Mouse (Mus musculus): Measurements from ENCODE around the gene Agpat1. TPM values are rescaled to one million over a fixed set of nuclear protein-coding genes. Genes with fewer than 3 reads are reported as not detected.

Gene Agpat1
- total RNA-seq, 4 experiments from 2014 or later, result 66.5 to 78.4 (median 73.4) TPM

DNA sequence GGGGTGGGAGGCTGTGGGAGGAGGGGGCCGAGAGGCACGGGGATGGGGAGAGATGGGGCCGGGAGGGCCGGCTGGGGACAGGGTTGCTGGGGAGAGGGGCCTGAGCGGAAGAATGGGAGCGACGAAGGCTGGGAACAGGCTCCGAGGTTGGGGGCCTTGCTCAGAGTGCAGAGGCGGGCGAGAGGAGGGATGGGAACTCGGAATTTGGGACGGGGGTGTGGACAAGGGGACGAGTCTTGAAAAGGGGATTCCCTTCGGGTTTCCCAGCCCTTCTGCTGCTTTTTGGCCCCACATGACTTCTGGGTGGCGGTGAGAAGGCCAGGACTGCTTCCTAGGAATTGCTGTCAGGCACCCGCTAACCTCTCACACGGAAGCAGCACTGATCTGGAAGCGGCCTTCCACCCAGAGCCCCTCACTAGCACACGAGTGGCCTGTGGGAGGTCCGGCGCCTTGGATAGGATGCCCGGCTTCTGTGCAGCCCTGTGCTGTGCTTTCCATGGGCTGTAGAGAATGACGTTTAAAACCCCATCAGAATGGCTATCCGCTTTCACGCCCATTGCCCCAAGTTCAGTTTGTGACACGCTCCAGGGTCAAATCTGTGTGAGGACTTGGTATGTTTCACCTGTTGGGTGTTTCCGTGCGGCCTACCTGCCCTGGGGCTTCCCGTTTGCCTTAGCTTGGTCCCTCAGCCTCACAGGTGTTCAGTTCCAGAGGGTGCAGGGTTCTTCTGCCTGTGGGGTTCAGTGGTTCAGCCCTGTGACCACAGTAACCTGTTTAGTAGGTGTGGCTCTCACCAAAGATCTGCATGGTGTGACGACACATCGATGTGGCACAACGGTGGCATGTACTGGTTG lies 2.4 kb downstream of the Agpat1 start:
- DNase-seq (ENCODE audit: low spot score), result no peak

DNA sequence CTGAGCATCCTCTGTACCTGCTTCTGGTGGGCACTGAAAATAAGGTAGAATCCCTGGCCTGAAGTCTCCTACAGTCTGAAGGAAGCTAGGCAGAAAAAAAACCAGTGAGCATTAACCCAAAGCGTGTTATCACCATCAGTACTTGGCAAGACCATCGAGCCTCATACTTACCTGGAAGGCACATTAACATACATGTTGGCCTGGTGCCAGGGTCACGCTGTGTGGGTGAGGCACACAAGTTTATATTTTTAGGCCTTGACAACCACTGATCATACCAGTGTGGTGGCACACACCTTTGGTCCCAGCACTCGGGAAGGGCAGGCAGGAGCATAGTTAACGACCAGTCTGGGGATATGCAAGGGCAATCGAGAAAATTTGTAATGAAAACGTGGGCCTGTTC lies 3.9 kb downstream of the Agpat1 start:
- DNase-seq (ENCODE audit: low spot score), result no peak

DNA sequence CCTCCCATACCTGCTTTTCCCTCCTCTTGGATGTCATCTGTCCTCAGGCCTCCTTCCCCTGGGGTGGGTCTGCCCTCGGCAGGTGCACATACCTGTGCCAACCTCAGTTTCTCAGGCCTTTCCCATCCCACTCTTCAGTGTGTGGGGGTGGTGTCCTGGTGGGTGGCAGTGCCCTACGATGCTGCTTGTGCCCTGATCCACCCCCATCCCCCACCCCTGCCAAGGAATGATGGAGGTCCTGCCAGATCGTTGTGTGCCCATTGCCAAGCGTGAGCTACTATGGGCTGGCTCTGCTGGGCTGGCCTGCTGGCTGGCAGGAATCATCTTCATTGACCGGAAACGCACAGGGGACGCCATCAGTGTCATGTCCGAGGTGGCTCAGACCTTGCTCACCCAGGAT lies 7.0 kb downstream of the Agpat1 start:
- DNase-seq (ENCODE audit: low spot score), result no peak

DNA sequence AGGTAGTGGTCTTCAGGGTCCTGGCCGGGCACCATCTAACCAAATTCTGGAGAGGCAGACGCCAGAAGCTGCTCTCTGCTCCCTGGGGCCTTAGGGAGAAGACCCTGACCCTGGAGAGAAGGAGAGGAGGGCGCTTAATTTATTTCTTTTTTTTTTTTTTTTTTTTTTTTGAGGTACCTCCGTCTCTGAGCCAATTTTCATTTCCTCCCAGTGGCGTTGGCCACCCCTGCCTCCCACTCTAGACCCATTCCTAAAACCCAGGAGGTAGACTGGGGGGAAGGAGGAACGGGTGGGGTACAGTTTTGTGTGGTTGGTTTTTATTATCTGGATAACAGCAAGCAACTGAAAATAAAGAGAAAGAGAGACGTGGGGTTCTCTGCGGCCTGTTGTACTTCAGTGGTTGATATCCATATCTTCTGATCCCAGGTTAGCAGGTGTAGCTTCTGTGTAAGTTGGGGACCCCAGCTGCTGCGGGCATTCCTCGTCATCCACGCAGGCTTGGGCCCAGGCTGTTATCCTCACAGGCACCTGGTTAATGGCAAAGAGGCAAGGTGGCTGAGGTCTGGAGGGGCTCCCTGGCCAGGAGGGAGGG lies 9.1 kb downstream of the Agpat1 start:
- DNase-seq (ENCODE audit: low spot score), result no peak

DNA sequence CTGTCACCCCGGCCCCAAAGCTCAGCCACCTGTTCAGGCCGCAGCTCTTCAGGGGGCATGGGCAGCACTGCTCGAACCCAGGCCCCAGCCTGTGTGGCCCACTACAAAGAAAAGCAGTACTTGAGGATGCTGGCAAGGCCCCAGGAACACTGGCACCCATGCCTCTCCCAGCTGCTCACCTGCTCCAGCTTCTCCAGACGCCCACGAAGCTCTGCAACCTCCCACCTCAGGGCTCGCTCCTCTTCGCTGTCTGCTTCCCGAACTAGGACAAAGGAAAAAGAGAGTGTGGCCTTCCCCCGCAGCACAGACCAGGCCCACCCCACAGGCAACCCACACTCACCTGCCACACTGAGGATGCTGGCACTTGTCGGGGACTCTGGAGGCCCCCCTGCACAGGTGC lies 9.8 kb downstream of the Agpat1 start:
- DNase-seq (ENCODE audit: low spot score), result no peak

DNA sequence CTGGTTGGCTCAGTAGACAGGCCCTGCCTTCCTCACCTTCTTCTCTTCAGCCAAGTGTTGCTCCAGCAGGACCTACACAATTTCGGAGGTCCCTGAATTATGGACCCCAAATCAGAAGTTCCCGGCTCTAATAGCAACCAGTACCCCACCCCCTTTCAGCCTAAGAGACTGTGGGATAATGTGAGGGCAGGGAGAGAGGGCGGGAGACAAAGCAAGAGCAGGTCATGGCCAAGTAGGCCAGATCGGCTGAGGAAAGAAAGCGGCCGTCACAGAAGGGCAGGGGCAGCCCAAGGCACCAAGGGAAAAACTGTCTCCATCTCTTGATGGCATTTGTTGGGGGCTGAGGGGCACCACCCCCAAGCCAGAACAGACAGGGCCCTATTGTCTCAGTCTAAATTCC lies 11.8 kb downstream of the Agpat1 start, which contains the start of gene Egfl8:
TSS of gene Egfl8 (minus strand) at position 101 of the 400 bp plus-strand sequence.
- DNase-seq (ENCODE audit: low spot score), result no peak

DNA sequence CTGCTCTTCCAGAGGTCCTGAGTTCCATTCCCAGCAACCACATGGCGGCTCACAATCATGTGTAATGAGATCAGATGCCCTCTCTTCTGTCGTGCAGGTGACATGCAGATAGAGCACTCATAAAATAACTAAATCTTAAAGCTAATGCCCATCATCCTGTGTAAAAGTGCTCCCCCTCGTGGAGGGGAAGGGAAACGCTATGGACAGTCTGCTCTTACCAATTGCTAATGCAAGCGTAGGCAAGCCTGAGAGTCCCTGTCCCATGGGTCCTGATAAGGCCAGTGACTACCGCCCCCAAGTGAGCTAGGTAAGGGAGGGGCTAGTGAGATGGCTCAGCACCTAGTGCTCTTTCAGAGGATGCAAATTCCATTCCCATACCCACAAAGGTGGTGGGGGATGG lies 14.9 kb downstream of the Agpat1 start:
- peak; percentile 81 for DNase-seq (ENCODE audit: low spot score)

DNA sequence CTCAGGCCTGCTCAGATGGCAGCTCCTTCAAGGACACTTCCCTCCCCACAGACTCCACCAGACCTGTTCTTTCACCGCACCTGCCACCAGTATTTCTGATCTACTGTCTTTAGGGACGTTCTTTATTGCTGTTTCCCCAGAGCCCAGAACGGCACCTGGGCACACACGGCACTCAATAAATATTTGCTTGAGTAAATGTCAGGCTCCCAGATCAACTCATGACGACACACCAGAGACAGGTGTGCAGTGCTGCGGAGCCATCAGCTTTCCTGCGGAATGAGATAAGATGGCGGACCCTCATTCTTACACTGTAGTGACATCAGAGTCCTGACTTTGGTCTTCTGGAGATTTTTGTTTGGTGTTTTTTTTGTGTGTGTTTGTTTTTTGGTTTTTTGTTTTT lies 16.9 kb downstream of the Agpat1 start:
- no peak for DNase-seq (ENCODE audit: low spot score)

DNA sequence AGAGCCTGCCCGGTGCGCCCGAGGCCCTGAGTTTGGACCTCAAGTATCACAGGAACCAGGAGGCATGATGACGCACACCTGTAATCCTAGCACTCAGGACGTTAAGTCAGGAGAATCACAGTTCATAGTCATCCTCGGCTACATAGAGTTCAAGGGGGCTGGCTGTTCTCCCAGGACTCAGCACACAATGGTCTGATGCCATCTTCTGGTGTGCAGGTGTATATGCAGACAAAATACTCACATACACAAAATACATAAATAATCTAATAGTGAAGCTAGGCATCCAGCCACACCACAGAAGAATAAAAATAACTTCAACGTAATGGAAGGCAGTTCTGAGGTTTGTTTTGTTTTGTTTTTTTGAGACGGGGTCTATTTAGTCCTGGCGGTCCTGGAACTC lies 19.1 kb downstream of the Agpat1 start:
- no peak for DNase-seq (ENCODE audit: low spot score)

DNA sequence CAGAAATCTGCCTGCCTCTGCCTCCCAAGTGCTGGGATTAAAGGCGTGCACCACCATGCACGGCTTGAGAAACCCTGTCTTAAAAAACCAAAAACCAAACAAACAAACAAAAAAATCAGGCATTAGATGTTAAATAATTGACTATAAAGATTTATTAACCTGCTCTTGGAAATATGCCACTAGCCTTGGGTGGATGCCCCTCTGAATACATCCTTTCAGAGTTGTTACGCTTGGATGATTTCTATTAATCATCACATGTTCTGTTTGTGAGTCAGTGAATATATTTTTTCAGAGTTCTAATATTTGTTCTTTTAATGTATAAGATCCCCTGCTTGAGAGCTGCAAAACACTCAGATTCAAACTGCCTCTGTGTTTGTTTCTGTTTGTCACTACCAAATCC lies 20.9 kb downstream of the Agpat1 start:
- DNase-seq (ENCODE audit: low spot score), result no peak

DNA sequence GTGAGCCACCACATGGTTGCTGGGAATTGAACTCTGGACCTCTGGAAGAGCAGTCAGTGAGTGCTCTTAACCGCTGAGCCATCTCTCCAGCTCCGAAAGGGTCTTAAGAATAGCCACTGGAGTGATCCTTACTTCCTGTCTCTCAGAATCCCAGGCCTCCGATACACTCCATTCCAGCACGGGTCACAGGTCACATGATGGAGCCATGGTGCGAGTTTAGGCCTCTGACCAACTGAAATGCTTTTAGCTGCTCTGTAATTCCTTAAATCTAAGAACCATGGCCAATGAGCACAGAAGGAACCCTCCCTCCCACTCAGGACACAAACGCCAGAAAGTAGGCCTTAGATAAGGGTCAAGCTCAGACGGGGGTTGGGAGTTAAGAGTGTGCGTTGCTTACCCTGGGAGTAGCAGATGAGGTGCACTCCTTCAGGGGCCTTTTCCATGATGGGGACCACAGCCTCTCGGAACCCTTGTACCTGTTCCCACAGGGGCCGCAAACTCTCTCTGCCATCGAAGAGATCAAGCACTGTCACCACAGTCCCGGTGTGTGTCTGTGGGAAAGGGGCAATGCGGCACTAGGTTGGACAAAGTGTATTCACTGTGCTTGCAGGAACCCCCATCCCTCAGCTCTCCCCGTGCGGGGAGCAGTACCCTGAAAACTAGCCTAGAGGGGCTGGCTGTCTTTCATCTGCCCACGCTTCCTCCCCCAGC lies 22.2 kb downstream of the Agpat1 start:
- DNase-seq (ENCODE audit: low spot score), result no peak

DNA sequence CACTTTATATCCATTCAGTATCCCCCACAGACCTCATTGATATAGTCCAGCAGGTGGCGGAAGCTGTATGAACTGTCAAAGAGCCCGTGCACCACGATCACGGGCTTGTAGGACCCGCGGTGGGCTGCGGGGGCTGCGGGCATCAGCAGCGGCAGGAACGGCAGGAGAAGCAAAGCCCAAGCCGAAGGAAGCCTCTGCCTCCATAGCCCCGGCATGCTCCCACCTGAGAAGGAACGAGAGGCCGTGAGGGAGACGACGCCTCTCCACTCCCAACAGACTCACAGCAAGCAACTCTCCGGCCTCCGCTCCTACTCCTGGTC lies 22.7 kb downstream of the Agpat1 start:
- DNase-seq (ENCODE audit: low spot score), result no peak

DNA sequence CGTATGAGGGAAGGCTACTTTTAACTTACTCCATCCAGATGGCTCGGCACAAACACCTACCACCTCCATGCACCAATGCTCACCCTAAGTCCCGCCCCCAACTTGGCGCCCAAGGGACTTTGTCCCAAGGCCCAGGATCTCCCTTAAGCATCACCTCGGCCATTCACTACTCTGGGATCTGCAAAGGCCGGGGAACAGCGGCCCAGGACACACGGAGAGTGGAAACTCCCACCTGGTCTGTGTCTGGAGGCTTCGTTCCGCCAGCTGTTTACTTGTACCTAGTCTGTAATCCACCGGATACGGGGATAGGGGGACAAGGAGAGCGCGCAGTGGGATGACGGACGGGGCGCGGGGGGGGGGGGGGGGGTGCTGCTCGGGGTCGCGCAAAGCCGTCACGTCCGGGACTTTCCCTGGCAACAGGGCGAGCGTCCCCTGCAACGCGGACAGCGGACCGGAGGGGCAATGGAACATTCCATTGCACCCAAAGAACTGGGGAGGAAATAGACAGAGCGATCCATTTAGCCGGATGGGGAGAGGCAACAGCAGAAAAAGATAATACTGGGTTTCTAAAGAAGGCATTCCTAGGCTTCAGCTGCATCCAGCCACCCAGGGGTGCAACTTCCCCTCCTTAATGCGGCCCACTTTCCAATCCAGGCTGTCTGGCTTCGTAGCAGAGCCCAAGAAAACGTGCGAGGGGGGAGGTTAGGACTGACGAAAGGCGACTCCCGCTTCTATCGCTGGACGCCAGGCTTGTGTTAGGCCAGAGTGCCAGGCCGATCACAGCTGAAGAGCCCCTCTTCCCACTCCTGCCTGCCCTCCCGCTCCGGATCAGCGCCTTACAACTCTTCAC lies 23.3 kb downstream of the Agpat1 start:
- DNase-seq (ENCODE audit: low spot score), result peak; percentile 88

DNA sequence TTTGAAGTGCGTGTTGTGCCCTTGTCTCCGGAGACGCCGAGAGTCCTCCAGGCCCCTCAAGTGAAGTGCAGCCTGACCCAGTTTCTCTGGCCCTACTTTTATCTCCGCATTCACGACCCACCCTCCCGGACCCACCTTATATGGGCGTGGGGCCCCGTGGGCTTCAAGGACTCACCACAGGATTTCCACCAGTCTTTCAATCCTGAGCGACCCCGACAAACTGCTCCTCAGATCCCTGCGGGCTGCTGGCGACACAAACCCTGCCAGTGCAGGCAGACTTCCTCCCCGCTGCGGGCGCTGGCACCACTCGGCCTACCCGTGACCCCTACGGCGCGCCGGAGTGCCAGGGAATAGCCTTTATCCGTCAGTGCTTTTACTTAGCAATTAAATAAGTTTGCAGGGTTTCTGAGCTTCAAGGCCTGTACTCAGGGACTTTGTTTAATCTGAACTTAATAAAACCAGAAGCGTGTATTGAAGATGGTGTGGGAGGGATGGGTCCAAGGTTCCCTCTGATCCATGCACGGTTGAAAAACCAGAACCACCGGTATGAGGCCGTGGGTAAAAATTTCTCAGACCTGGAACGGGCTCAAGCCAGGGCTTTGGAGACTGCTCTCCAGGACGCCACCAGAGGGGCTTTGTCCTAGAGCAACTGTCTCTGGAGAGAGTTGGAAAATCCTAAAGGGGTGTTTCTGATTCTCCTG lies 24.0 kb downstream of the Agpat1 start, which contains the start of gene Ppt2:
TSS of gene Ppt2 (minus strand) at position 568 of the 701 bp plus-strand sequence.
- DNase-seq (ENCODE audit: low spot score), result no peak

DNA sequence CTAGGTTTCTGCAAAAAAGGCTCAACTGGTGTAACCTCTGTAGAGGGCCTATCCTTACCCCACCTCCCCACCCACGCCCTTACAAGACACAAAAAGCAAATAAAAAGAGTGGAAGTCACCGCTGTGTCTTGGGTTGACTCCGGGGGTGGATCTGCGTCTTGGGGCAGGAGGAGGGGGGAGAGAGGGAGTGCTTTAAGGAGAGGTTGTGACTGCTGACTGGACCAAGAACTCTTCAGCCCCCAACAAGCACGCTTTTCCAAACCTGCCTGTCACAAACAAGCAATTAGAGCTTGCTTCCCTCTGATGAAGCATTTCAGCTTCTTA lies 24.5 kb downstream of the Agpat1 start:
- no peak for DNase-seq (ENCODE audit: low spot score)

DNA sequence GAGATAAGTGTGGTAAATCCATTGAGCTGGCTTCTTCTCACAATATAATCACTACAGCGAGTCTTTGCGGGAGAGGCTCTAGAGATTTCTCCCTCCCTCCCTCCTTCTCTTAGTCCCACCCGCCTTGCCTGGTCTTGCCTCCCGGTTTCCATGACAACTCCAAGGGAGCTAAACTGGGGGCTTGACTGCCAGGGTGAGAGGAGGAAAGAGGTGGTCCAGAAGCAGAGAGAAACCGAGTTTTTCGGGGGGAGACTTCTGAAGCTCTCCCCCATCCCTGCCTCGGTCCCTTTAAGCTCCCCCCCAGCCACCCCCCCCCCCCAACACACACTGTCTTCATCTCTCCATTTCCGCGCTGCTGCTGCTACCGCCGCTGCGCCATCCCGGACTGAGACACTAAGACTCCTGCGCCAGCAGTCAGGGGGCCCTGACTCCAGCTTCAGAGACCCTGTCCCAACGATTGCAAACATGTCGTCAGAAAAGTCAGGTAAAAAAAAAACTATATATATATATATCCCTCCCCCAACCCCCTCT lies 25.2 kb downstream of the Agpat1 start, which contains the start of gene Prrt1:
TSS of gene Prrt1 (plus strand) at position 313 of the 531 bp plus-strand sequence.
- DNase-seq (ENCODE audit: low spot score), result no peak

DNA sequence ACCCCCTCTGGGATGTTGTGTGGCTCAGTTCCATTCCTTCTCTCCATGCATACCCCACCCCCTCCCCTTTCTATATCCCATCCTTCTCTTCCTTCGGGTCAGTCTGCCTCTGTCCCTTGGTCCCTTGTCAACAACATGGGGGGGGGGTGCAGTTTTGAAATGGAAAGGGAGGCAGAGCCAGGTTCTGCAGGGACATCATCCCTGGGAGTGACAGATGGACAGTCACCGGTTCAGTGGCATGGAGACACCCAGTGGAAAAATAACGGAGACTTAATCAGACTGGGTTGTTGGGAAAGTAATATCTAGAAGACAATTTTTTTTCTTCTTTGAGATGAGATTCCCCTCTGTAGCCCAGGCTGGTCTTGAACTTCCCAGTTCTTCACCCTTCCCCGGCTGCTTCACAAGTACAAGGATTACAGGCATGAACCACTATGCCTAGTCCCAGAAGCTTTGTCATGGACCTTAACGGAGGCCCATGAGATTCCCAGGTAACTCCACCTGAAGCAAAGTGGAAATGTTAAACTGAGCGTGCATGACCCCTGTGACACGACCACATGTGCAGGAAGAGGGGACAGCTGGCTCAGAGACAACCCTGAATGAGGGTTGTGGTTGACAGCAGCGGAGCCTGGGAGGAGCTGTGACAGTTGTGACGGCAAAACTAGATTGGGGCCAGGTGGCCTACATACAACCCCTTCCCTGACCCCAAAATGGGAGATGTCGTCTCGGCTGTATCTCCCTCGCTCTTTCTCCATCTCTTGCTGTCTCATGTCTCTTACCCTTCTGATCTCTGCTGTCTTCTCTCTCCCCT lies 25.9 kb downstream of the Agpat1 start:
- DNase-seq (ENCODE audit: low spot score), result no peak

DNA sequence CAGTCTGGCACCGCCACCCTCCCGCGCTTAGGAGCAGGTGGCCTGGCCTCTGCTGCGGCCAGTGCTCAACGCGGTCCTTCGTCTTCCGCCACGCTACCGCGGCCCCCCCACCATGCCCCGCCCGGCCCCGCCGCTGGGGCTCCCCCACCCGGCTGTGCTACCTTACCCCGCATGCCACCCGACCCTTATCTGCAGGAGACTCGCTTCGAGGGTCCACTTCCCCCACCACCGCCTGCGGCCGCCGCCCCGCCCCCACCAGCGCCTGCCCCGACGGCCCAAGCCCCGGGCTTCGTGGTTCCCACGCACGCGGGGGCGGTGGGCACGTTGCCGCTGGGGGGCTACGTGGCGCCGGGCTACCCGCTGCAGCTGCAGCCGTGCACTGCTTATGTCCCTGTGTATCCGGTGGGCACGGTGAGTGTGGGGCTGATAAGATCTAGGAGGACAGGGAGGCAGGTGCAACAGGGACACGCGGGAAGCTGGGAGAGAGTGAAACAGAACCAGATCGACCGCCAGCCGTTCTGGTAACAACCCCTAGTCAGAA lies 26.8 kb downstream of the Agpat1 start:
- no peak for DNase-seq (ENCODE audit: low spot score)

DNA sequence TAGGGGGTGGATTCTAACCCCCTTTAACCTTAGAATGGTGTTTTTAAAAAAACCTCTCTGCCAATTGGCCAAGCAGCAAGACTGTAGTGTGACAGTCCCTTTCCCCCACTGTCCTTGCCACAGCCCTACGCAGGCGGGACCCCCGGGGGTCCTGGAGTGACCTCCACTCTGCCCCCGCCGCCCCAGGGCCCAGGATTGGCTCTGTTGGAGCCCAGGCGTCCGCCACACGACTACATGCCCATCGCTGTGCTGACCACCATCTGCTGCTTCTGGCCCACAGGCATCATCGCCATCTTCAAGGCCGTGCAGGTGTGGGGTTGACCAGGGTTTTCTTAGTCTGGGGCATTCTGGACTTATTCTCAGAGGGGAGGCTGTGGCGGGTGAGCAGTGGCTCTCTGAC lies 27.6 kb downstream of the Agpat1 start:
- DNase-seq (ENCODE audit: low spot score), result no peak

DNA sequence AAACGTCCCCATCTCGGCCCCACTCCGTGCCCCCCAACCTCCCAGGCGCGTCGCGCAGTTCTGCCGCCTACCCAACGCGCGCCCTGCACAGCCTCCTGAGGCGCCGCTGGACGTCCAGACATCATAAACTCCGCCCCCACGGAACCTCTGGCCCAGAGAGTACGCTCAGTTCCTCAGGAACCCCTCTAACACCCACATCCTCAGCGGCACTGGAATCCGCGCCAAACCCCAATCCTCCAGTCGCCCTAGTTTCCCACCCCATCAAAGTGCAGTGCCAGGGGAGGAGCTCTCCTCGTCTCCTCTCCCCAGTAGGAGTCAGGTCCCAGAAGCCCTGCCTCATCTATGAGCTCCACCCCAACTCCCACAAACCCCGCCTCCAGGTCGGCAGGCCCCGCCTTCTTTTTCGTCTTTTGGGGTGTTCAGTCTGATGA lies 28.2 kb downstream of the Agpat1 start:
- peak; percentile 83 for DNase-seq (ENCODE audit: low spot score)
